Mouse (Mus musculus): ENCODE results near the gene Siva1.

Gene Siva1

DNA sequence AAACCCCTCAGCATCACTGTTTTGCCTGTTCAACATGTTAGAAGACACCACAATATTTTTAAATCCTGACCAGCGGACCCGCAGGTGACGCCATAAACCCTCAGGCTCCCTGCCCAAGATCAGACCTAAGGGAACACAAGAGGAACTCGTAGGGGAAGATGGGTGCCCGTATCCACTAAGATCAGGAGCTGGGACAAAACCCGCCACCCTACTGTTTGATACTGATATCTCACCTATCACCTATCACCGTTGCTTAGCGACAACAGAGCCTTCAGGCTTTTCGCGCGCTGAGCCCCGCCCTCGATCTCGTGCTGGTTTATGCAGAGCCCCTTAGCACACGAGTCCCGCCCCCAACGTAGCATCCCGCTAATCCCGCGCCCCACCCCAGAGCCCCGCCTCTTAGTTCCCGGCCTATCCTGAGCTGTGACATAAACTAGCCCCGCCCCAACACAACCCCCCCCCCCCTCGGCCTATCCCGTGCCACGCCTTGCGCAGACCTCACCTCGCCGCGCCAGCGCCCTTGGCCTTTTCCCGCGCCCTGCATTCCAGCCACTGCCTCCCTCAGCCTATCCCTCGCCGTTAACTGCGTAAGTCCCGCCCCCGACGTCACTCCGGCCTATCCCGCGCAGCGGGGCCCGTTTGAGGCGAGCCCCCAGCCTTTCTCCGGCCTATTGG, at the start of gene Siva1:
TSS of gene Siva1 (plus strand) at position 500 of the 675 bp plus-strand sequence.
- peak; percentile 99 for DNase-seq (ENCODE audit: low spot score)

DNA sequence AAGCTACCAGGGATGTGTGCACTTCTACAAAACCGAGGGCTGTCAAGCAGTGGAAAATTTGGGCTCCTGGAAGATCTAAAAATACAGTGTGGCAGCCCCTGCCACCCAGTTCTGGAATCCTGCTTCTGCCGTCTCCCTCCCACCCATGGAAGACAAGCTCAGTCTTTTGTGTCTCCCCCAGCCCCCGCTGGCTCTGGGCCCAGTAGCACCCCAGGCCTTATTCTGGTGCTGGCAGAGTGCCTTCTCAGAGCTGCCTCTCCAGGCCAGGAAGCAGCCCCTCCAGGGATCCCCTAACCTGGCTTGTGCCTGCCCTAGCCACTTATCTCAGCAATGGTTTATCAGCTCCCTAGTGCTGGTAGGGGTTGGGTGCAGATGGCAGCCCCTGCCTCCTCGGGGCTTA, 49.5 kb upstream of the Siva1 start:
- no peak for DNase-seq (ENCODE audit: low spot score)

DNA sequence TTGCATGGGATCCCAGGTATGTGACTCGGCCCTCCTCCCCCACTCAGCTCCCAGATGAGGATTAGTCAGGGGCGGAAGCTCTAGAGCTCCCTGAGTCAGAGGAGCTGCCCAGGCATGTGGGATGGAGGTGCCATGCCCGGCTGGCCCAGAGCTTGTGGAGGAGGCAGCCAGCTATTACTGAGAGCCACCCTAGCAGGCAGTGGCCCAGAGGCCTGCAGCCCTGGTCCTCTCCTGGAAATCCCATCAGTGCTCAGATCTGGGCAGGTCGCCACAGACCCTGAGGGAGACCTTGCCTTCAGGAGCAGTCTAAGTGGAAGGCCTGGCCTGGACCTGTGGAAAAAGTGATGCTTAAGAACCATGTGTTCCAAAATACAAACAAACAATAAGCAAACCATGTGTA, 48.9 kb upstream of the Siva1 start:
- DNase-seq (ENCODE audit: low spot score): no peak

DNA sequence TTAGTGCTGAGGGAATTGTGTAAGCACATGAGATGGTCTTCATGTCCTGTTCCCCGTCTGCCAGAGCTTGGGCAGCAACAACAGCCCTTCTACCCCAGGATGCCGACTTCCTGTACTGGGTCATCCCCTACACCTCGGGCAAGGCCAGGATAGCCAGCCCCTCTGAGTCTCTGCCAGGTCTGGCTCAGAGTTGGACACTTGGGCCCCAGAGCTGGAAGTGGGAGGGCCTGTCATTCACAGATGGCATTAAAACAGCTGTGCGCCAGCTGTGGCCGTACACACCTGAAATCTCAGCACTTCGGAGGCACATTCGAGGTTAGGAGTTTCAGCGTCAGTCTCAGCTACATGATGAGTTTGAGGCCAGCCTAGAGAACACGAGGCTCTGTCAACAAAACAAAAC, 48.0 kb upstream of the Siva1 start:
- no peak for DNase-seq (ENCODE audit: low spot score)

DNA sequence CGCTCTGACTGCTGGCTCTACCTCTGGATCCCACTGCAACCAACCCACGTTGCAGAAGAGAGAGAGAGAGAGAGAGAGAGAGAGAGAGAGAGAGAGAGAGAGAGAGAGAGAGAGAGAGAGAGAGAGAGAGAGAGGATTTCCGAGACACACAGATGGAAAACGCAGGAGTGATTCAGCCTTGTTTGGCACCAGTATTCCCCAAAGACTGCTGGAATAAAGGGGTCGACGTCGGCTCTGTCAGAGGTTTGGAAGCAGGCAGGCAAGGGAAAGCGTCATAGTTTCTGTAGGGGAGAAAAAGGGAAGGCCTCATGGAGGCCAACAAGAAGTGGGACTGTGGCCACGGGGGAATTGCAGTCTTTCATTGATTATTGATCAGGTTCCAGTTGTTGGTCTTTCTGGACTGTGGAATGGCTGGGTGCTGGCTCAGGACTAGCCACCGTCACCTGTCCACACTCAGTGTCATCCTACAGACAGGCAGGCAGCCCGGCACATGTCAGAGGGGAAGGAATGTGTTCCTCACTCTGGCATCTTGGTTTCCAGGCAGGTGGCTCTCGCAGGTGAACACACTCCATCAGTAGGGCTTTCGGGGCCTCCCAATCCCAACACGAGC, 47.5 kb upstream of the Siva1 start:
- no peak for DNase-seq (ENCODE audit: low spot score)

DNA sequence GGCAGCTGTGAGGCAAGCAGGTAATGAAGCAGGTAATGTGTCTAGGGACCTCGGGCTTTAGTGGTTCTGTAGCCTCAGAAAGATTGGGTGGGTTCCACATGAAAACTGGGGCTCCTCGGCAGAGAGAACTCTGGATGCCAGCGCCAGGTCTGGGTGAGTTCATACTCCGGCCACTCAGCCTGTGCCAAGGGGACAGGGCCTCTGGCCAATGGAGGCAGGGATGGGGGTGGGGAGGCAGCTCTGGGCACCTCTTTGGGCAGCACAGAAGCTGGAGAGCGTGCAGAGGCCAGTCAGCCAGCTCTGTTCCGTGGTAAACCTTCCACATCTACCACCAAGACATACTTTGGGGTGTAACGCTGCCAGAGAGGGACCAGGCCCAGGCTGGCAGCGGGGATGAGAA, 46.9 kb upstream of the Siva1 start:
- DNase-seq (ENCODE audit: low spot score): no peak

DNA sequence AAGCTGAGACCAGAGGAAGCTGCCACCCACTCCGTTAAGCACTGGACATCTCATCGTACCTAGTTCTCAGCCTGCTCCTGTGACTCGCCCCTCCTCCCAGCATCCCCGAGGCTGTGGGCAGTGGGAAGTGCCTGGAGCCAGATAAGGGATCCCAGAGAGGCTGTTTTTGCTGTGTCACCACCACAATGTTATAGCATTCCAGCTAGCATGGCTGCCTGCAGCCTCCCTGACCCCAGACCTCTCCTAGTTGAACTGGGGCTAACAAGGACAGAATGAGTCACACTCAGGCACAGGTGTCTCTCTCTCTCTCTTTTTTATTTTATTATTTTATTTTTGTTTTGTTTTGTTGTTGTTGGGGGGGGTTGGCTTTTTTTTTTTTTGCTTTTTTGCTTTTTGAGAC, 45.3 kb upstream of the Siva1 start:
- DNase-seq (ENCODE audit: low spot score): no peak

DNA sequence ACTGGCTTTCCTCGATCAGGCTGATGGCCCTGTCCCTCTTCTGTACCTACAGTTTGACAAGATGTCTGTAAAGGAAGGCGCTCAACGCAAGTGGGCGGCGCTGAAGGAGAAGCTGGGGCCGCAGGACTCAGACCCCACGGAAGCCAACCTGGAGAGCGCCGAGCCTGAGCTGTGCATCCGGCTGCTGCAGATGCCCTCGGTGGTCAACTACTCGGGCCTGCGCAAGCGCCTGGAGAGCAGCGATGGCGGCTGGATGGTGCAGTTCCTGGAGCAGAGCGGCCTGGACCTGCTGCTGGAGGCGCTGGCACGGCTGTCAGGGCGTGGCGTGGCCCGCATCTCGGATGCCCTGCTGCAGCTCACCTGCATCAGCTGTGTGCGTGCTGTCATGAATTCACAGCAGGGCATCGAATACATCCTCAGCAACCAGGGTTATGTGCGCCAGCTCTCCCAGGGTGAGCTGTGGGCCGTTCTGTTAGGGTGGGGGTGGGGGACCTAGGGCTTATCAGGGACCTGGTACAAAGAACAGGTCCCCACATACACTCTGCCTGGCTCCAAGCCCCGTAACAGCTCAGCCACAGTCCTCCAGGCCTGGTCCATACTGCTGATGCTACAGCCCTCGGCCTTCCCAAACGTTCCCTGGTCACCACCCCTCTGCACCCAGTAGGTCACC, 44.4 kb upstream of the Siva1 start:
- DNase-seq (ENCODE audit: low spot score): no peak

DNA sequence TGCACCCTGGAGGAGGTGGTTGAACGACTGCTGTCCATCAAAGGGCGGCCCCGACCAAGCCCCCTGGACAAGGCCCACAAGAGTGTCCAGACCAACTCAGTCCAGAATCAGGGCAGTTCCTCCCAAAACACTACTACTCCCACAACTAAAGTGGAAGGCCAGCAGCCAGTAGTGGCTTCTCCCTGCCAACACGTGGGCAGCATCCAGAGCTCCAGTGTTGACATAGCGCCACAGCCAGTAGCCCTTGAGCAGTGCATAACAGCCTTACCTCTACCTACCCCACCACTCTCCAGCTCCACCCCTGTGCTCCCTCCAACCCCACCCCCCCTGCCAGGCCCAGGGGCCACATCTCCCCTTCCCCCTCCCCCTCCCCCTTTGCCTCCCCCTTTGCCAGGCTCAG, 40.5 kb upstream of the Siva1 start:
- no peak for DNase-seq (ENCODE audit: low spot score)

DNA sequence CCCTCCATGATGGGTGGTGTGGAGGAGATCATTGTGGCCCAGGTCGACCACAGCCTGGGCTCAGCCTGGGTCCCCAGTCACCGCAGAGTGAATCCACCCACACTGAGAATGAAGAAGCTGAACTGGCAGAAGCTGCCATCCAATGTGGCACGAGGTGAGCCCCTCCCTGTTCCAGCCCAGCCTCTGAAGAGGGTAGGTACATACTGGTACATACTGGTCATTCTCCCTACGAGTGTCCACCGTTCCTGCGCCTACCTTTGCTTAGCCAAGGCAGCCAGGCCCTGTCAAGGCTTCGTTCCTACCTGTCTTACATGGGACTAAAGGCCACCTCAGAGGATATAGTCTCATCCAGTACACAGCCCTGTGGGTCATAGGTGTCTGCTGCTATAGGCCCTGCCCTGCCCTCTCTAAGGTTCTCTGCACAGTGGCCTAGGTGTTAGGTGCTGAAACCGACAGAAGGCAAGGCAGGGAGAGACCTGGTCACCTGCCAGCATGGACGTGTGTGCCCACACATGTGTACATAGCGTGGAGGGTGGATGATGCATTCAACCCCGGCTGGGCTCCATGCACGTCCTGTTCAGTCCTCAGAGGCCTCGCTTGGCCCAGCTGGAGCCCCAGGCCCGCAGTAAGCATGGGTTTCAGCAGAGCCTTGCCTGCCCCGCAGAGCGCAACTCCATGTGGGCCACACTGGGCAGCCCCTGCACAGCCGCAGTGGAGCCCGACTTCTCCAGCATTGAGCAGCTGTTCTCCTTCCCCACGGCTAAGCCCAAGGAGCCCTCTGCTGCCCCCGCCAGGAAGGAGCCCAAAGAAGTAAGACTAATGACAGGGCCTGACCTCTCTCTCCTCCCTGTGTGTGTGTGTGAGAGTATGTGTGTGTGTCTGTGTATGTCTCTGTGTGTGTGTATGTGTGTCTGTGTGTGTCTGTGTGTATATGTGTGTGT, 39.5 kb upstream of the Siva1 start:
- DNase-seq (ENCODE audit: low spot score): peak; percentile 55

DNA sequence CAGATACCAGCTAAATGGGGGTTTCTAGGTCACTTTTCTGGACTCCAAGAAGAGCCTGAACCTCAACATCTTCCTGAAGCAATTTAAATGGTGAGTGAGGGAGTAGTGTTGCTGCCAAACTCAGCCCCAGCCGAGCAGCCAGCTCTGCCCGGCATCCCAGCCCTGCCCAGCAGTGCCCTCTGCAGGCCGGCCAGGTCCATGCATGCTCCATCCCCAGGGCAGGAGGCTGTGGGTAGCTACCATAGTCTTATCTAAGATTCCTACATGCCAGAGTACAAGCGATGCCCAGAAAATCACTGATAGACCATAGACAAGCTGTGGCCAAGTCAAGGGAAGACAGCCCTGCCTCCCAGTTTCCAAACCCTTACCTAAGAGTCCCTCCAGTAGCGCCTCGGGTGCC, 38.7 kb upstream of the Siva1 start:
- peak; percentile 81 for DNase-seq (ENCODE audit: low spot score)

DNA sequence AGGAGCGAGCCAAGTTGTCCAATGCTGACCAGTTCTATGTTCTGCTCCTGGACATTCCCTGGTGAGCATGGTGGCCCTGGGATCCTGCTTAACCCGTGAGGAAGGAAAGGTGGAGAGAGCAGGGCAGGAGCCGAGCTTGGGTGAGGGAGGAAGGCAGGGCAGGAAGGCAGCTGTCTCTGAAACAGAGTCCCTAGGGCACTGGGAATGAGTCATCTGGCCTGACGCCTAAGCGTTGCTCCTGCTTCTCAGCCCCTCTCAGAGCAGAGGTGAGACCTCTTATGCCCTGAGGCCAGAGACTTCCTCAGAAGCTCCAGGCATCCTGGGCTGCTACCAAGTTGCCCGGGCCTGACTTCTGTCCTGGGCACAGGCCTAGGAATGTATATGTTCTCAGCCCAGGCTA, 37.5 kb upstream of the Siva1 start:
- no peak for DNase-seq (ENCODE audit: low spot score)

DNA sequence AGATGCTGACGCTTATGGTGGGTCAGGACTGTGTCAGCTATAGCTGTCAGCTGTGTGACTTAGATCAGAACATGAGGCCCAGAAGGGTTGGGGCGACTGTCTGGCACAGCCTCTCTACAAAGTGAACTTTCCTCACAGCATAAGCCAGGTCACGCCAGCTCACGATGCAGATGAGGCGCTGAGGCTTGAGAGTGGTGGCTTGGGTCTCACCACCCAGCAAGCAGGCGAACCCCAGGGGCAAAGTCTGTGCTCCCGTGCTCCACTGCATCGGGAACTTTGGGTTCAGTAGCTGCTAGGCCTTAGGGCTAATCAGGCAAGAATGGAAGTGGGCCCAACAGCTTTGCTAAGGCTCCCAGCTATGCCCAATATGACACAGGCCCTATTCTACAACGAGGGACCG, 35.4 kb upstream of the Siva1 start:
- DNase-seq (ENCODE audit: low spot score): no peak

DNA sequence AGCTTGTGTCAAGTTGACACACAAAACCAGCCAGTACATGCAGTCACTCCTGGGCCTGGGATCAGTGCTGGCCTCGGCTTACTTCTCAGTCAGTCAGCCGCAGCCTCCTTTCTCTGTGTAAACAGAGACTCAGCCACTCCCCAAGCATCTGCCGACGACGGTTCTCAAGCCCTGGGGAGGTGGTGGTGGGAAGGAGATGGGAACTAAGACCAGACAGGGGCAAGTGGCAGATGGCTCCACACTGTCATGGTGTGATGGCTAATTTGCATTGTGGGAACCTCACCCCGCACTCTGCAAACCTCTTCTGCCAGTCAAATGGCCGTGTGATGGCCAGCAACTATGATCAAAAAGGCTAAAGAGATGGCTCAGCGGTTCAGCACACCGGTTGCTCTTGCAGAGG, 27.8 kb upstream of the Siva1 start:
- no peak for DNase-seq (ENCODE audit: low spot score)

DNA sequence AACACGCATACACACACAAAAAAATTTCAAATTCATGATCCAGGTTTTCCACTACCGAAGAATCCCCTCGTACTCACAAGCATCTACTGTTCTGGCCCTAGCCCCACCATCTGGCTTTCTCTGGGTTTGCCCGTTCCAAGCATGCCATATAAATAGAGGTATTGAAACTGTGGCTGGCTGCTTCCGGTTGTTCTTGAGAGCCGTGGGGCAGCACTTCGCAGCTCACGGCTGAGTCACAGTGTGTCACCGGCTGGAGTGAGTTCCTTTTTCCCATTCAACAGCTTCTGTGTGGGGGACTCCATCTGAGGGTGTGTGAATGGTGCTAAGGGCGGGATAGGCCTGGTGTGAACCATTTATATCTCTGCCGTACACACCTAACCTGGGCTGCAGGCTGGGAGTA, 27.3 kb upstream of the Siva1 start:
- DNase-seq (ENCODE audit: low spot score): no peak

DNA sequence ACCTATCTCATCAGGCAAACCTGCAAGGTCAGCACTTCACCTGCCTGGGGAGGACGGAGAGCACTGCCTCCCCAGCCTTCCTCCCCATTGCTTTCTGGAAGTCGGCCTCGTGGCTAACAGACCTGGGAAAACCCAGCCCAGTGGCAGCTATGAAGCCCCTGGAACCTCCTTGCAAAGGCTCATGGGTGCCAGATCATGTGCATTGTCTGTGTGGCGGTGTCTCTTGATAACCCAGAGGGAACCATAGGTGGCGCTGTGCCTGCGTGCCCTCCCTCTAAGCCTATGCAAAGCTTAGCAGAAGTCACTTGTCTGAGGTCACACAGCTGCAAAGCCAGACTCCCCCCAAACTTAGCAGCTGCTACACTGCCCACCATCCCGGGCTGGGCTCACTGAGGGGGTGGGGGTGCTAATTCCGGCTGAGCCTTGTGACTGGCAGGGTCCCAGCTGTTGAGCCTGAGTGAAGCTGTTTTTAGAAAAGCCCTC, 26.5 kb upstream of the Siva1 start:
- DNase-seq (ENCODE audit: low spot score): peak; percentile 54

DNA sequence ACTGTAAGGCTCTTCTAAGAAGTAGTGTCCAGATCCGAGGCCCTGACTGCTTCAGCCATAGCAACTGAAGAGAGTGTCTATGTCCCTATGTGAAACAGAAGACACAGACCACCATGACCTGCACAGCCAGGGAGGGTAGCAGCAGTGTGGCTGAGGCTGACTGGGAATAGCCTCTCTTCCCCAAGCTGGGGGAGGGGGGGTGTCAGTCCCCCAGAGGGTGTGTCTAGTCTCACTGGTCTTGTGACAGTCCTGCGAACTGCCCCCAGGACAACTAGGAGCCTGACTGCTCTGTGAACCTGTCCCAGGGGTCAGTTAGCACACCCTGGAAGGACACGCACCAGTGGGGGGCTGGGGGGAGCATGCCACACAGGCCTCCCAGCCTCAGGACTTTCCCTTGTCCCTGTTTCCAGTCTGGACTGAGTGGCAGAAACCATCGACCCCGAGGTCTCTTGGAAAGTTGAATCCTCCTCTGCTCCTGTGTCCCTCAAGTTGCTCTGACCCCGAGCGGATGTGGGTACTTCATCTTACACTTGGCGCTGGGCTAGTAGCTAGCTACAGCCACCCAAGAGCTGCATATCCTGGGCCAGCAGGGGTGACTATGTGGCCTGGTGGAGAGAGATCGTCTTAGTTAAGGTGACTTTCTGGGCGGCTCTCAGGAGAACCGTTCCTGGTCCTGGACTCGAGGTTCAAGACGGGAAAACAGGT, 25.3 kb upstream of the Siva1 start:
- DNase-seq (ENCODE audit: low spot score): no peak

DNA sequence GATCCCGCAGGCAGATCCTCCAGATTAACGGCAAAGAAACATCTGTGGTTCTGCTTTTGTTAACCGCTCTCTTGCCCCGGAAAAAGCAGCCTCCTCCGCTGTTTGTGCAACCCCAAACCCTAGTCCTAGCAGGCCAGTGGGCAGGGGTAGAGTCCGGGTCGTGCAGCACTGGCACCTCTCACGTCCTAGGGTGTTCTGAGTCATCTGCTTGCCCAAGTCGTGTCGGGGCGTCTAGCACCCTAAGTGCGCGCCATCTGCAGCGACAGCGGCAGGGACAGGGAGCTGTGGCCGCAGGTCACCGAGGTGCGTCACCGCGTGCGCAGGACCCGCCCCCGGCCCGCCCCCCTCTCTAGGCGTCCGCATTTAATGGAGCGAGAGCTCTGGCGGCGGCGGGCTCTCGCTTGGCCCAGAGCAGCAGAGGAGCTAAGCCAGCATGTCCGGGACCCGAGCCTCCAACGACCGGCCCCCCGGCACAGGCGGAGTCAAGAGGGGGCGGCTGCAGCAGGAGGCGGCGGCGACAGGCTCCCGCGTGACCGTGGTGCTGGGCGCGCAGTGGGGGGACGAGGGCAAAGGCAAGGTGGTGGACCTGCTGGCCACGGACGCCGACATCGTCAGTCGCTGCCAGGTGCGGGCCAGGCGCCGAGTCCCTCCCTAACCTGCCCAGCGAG, 24.7 kb upstream of the Siva1 start, which contains the start of gene Adssl1:
TSS of gene Adssl1 (plus strand) at position 360 of the 668 bp plus-strand sequence.
- DNase-seq (ENCODE audit: low spot score): peak; percentile 53

DNA sequence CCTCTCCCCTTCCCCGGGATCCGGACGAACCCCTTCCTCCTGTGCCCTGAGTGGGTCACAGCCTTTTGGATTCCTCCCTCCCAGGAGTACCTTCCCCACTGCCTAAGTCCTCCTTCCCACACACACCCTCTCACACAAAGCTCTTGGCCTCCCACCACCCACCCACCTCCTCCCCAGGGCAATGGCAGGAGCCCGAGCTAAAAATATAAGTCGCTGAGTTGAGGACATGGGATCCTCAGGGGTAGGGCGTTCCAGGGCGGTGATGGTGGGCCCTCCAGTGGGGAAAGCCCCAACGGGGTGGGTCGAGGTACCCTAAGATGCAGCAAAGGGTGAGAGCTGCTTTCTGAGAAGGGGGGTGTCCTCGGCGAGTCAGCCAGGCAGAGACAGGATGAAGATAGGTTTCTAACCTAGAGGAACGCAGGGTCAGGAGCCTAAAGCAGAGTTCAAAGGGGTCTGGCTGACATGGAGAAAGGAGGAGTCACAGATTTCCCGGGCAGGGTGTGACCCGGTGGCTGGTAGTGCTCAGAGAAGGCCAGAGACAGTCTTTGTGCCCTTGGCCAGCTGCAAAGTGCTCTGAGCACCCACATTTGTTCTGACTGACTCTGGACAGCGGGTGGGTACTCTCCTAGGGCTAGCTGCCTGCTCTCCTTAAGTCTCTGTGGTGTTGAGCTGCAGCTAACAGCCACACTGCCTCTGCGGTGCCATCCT, 24.0 kb upstream of the Siva1 start:
- no peak for DNase-seq (ENCODE audit: low spot score)

DNA sequence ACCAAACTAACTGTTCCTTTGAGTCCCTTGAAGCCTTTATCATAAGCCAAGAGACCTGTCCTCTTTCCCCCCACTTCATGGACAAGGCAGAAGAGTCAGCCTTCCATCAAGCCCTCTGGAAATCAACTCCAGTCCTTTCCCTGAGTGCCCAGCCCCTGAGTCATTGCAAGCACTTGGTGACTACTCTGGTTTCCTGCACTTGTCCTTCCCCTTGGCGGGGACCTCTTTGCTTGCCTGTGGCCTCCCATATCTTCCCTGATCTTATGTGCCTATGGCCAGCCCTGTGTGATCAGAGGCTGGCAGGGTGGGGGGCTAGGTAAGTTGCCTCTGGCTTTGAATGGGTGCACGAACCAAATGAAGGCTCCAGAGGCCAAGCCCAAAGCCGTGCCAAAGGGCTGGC, 22.6 kb upstream of the Siva1 start:
- no peak for DNase-seq (ENCODE audit: low spot score)
